8 mouse cellular contexts compared by ENCODE assay signal in the genomic region with DNA sequence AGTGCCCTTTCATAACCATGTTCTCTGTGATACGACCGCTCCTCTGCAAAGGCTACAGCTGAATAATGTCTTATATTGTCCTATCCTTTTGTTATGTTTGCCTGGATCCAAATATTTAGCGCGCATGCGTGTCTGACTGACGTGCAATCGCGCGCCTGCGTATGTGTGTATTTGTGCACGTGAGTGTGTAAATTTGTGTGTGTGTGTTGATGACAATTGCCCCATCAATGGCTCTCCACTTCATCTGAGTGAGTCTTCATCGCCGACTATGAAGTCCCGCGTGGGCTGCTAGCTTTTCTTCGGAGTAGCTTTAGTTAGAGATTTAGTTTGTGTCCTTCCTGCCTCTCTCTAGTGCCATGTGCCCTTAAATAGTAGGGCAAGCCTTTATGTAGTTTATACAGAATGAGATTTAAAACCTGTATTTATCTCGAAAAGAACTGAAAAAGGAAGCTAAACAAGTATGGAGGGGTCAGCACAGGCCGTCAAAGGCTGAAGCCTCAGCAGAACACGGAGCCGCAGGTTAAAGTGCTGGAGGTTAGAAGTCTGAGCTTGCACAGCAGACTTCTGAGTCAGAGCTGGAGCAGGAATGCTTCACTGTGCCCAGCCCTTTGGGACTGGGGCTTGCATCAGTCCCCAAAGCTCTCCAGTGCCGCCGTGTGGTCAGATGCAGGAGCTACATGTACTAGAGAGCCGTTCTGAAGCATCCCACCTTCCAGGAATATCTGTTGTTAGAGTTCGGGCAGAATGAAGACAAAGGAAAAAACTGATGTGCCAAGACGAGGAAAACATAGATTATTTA. TPM values are rescaled to one million over a fixed set of nuclear protein-coding genes. Genes with fewer than 3 reads are reported as not detected.
DNase-seq lines count a peak whose midpoint lies in the region; ATAC-seq and TF ChIP-seq lines count a peak whose summit lies in the region.

No protein-coding gene starts in this region.

- no peaks in the 10 kb centered on the region for H3K27me3 ChIP-seq in forebrain, embryonic 16.5 days (replicated peaks; ENCODE audit: control insufficient read depth, insufficient read depth, low read length)
- H3K27me3 ChIP-seq in lung, embryonic 14.5 days (ENCODE audit: insufficient read depth, low read length) = no peaks in the 10 kb centered on the region

- no peak overlapping the region for H3K4me3 ChIP-seq in forebrain, embryonic 16.5 days (replicated peaks; ENCODE audit: low read length)
- H3K4me3 ChIP-seq in layer of hippocampus, adult 2 months = no peak overlapping the region
- H3K4me3 ChIP-seq in lung, embryonic 14.5 days (ENCODE audit: low read depth, low read length) = no peak overlapping the region

- H3K27ac ChIP-seq in forebrain, embryonic 16.5 days (ENCODE audit: low read length) = no peak overlapping the region
- H3K27ac ChIP-seq in layer of hippocampus, adult 2 months = no peak overlapping the region
- H3K27ac ChIP-seq in lung, embryonic 14.5 days (ENCODE audit: low read depth) = no peak overlapping the region

- TF ChIP-seq CTCF in layer of hippocampus, adult 2 months (conservative IDR thresholded peaks at IDR 0.05) = peak; percentile 99
- TF ChIP-seq CTCF in lung, embryonic 14.5 days (IDR thresholded peaks at IDR 0.05; ENCODE audit: low read depth) = peak; percentile 99

- peak; percentile 96 for ATAC-seq in forebrain, embryonic 16.5 days
- ATAC-seq in lung, embryonic 14.5 days (ENCODE audit: insufficient read depth) = peak; percentile 98

- peaks cover 3% of the 10 kb centered on the region; the same call in 1 of the 2 replicates for H3K4me1 ChIP-seq in forebrain, embryonic 16.5 days (replicated peaks; ENCODE audit: control insufficient read depth, insufficient read depth, low read length)
- H3K4me1 ChIP-seq in lung, embryonic 14.5 days (ENCODE audit: insufficient read depth) = no peaks in the 10 kb centered on the region

- no peaks in the 10 kb centered on the region for H3K36me3 ChIP-seq in forebrain, embryonic 16.5 days (ENCODE audit: control insufficient read depth, insufficient read depth)
- no peaks in the 10 kb centered on the region for H3K36me3 ChIP-seq in lung, embryonic 14.5 days (ENCODE audit: insufficient read depth)

- peak; percentile 96 for DNase-seq in ES-CJ7 (ENCODE audit: low read depth, low spot score)
- peak; percentile 62 for DNase-seq in cerebellum, adult 11-12 months
- peak; percentile 83 to 85 for DNase-seq in heart, postnatal 36 days
- peak; percentile 76 to 84 for DNase-seq in layer of hippocampus, adult 2 months (ENCODE audit: low spot score in 2 of 2)
- DNase-seq in lung, embryonic 14.5 days = peak; percentile 94
- peak; percentile 70 for DNase-seq in ovary, postnatal 14 days (ENCODE audit: low spot score)
- DNase-seq in thymus, postnatal 10 days (ENCODE audit: low spot score in 2 of 2) = peak; percentile 50 to 73

- no peak overlapping the region for H3K9ac ChIP-seq in forebrain, embryonic 16.5 days (replicated peaks; ENCODE audit: low read depth, low read length)
- no peak overlapping the region for H3K9ac ChIP-seq in lung, embryonic 14.5 days

- WGBS in forebrain, embryonic 16.5 days = 57% methylated on average over 25 of the region's 25 CpGs
- 45% methylated on average over 25 of the region's 25 CpGs for WGBS in lung, embryonic 14.5 days

- H3K4me2 ChIP-seq in forebrain, embryonic 16.5 days (ENCODE audit: low read length) = no peak overlapping the region
- 0 out of 2 replicates have a peak overlapping the region, but pooled peaks have one; percentile 18 for H3K4me2 ChIP-seq in lung, embryonic 14.5 days

- intact Hi-C loops in heart, postnatal 36 days (cut with DNase I) = loop anchor here (1.0 to 10.0 kb wide), 7 partner anchors 36 to 482 kb away; a partner anchor contains a TSS

- no peaks in the 10 kb centered on the region for H3K9me3 ChIP-seq in forebrain, embryonic 16.5 days (ENCODE audit: control insufficient read depth, low read length)
- no peaks in the 10 kb centered on the region for H3K9me3 ChIP-seq in lung, embryonic 14.5 days (ENCODE audit: low read depth, low read length)

RNA-seq across cellular contexts. Expression of a gene that starts 38.5 kb away (rescaled TPM):
- 0.14 and 0.67 TPM in 2 replicates for polyA plus RNA-seq in forebrain, embryonic 16.5 days (2015; fragmentation: Nextera tagmentation; extraction: Ambion mirVana)
- total RNA-seq in heart, postnatal 36 days (2021) = not detected
- total RNA-seq in layer of hippocampus, adult 2 months (2021) = 1 to 10 TPM; 4.8 to 6.3 TPM
- polyA plus RNA-seq in lung, embryonic 14.5 days (2014; fragmentation: Nextera tagmentation; extraction: Ambion mirVana) = 0.28 and 0.38 TPM in 2 replicates

RNA-seq across cellular contexts. Expression of a gene that starts 53.9 kb away (rescaled TPM):
- 14.4 and 18.5 TPM in 2 replicates for polyA plus RNA-seq in forebrain, embryonic 16.5 days (2015; fragmentation: Nextera tagmentation; extraction: Ambion mirVana)
- total RNA-seq in heart, postnatal 36 days (2021) = 100 to 1,000 TPM; 139 to 176 TPM
- total RNA-seq in layer of hippocampus, adult 2 months (2021) = 10 to 100 TPM; 27.0 to 27.2 TPM
- 183 and 193 TPM in 2 replicates for polyA plus RNA-seq in lung, embryonic 14.5 days (2014; fragmentation: Nextera tagmentation; extraction: Ambion mirVana)

Comparison
In these comparisons a context has a peak if more than half of its experiments do, and no peak if none do; other contexts are left out.
1. RNA of a gene that starts 38.5 kb away (total RNA-seq): 4.8 to 6.3 TPM in layer of hippocampus, adult 2 months; not detected in heart, postnatal 36 days; every median in the first group is over 4 times any median in the second.
2. RNA of a gene that starts 53.9 kb away (total RNA-seq): 139 to 176 TPM in heart, postnatal 36 days; 27.0 to 27.2 TPM in layer of hippocampus, adult 2 months; every median in the first group is over 4 times any median in the second.
3. Peak in every context shown above with its lines, with median percentiles within 50 percentile points of each other: DNase-seq.